Mouse (Mus musculus) gastrocnemius, postnatal 25 days (tissue): ENCODE measurements around the gene Cog7. TPM values are rescaled to one million over a fixed set of nuclear protein-coding genes. Genes with fewer than 3 reads are reported as not detected.

Experiments
- DNase-seq: peaks from one replicate; pipeline ENCODE4 v3.0.0; 2022
- total RNA-seq, 2 experiments: library from RNA; stranded (reverse); gene quantifications; 1 replicate in 1 of 2; 2 replicates in 1 of 2; pipeline ENCODE4 v1.2.3; 2021

The Cog7 gene
- total RNA-seq, 2 experiments from 2014 or later: 8.3 to 8.7 TPM

GRCm38 (mm10) chr7:121954891-121955669, 26.4 kb downstream of the Cog7 start:
- DNase-seq: no peak

- DNase-seq: no peak
Observed at GRCm38 (mm10) chr7:121947513-121947912, 34.0 kb downstream of the Cog7 start.

GRCm38 (mm10) chr7:121946196-121946595, 35.3 kb downstream of the Cog7 start:
- no peak for DNase-seq

GRCm38 (mm10) chr7:121942371-121942770, 39.1 kb downstream of the Cog7 start:
- no peak for DNase-seq

GRCm38 (mm10) chr7:121941640-121942039, 39.9 kb downstream of the Cog7 start:
- no peak for DNase-seq

GRCm38 (mm10) chr7:121941016-121941415, 40.5 kb downstream of the Cog7 start:
- DNase-seq: no peak

GRCm38 (mm10) chr7:121939729-121940128, 41.8 kb downstream of the Cog7 start:
- DNase-seq: no peak

- DNase-seq: no peak
Observed at GRCm38 (mm10) chr7:121939244-121939643, 42.3 kb downstream of the Cog7 start.

GRCm38 (mm10) chr7:121938124-121938891, 43.2 kb downstream of the Cog7 start:
- DNase-seq: no peak

GRCm38 (mm10) chr7:121936861-121937630, 44.5 kb downstream of the Cog7 start:
- no peak for DNase-seq

GRCm38 (mm10) chr7:121935906-121936794, 45.4 kb downstream of the Cog7 start:
- DNase-seq: peak; percentile 54

- DNase-seq: no peak
Observed at GRCm38 (mm10) chr7:121934346-121934745, 47.2 kb downstream of the Cog7 start.

- no peak for DNase-seq
Observed at GRCm38 (mm10) chr7:121933675-121934074, 47.8 kb downstream of the Cog7 start.

- no peak for DNase-seq
Observed at GRCm38 (mm10) chr7:121931246-121931645, 50.3 kb downstream of the Cog7 start.

- no peak for DNase-seq
Observed at GRCm38 (mm10) chr7:121927882-121928281, 53.6 kb downstream of the Cog7 start.

- no peak for DNase-seq
Observed at GRCm38 (mm10) chr7:121924361-121924760, 57.1 kb downstream of the Cog7 start.

- no peak for DNase-seq
Observed at GRCm38 (mm10) chr7:121913944-121914343, 67.6 kb downstream of the Cog7 start.

GRCm38 (mm10) chr7:121912250-121912649, 69.3 kb downstream of the Cog7 start:
- DNase-seq: no peak

GRCm38 (mm10) chr7:121906879-121907278, 74.6 kb downstream of the Cog7 start:
- no peak for DNase-seq

- DNase-seq: no peak
Observed at GRCm38 (mm10) chr7:121902757-121903411, 78.6 kb downstream of the Cog7 start.

- DNase-seq: no peak
Observed at GRCm38 (mm10) chr7:121899940-121900339, 81.6 kb downstream of the Cog7 start.
